Mouse (Mus musculus) thymus, postnatal 10 days (tissue): Measurements from ENCODE around the gene Impdh2.
A peak's percentile ranks its signal among the peaks of the same experiment; 100 is the strongest.

ENCODE experiments used
- DNase-seq, 2 experiments: peaks; one replicate each; pipeline ENCODE4 v3.0.0; 2021; ENCODE audit warnings: low spot score in 2 of 2

The Impdh2 gene

GRCm38 (mm10) chr9:108560227-108560841 is at the start of gene Impdh2:
TSS of gene Impdh2 (plus strand) at chr9:108560286.
- DNase-seq: peak; percentile 86 to 89

GRCm38 (mm10) chr9:108516380-108517251 is 43.5 kb upstream of the Impdh2 start, which contains the start of gene Qrich1:
TSS of gene Qrich1 (plus strand) at chr9:108516806.
- peak; percentile 95 to 97 for DNase-seq

GRCm38 (mm10) chr9:108517253-108517930 is 42.7 kb upstream of the Impdh2 start:
- peak; percentile 78 to 85 for DNase-seq

- DNase-seq: no peak
Observed at GRCm38 (mm10) chr9:108517931-108518332, 42.2 kb upstream of the Impdh2 start.

GRCm38 (mm10) chr9:108521604-108522003 is 38.5 kb upstream of the Impdh2 start:
- DNase-seq: no peak

- no peak for DNase-seq
Observed at GRCm38 (mm10) chr9:108523341-108523740, 36.7 kb upstream of the Impdh2 start.

GRCm38 (mm10) chr9:108525400-108525799 is 34.7 kb upstream of the Impdh2 start:
- DNase-seq: no peak

- no peak for DNase-seq
Observed at GRCm38 (mm10) chr9:108530954-108531353, 29.1 kb upstream of the Impdh2 start.

GRCm38 (mm10) chr9:108531496-108531895 is 28.6 kb upstream of the Impdh2 start:
- no peak for DNase-seq

- no peak for DNase-seq
Observed at GRCm38 (mm10) chr9:108540846-108541245, 19.2 kb upstream of the Impdh2 start.

GRCm38 (mm10) chr9:108545986-108546385 is 14.1 kb upstream of the Impdh2 start:
- DNase-seq: no peak

GRCm38 (mm10) chr9:108546875-108547274 is 13.2 kb upstream of the Impdh2 start:
- DNase-seq: no peak

- no peak for DNase-seq
Observed at GRCm38 (mm10) chr9:108559169-108559568, 917 bp upstream of the Impdh2 start.

- DNase-seq: no peak
Observed at GRCm38 (mm10) chr9:108563671-108564070, 3.6 kb downstream of the Impdh2 start.

GRCm38 (mm10) chr9:108564131-108564530 is 4.0 kb downstream of the Impdh2 start:
- no peak for DNase-seq

- no peak for DNase-seq
Observed at GRCm38 (mm10) chr9:108565881-108566814, 6.1 kb downstream of the Impdh2 start.

- DNase-seq: peak; percentile 96 to 97
Observed at GRCm38 (mm10) chr9:108566815-108567776, 7.0 kb downstream of the Impdh2 start, which contains the start of gene Ndufaf3. TSS of gene Ndufaf3 (minus strand) at chr9:108567434.

- no peak for DNase-seq
Observed at GRCm38 (mm10) chr9:108567931-108568419, 7.9 kb downstream of the Impdh2 start.

- DNase-seq: no peak
Observed at GRCm38 (mm10) chr9:108568511-108568921, 8.4 kb downstream of the Impdh2 start.
